In the genomic region with DNA sequence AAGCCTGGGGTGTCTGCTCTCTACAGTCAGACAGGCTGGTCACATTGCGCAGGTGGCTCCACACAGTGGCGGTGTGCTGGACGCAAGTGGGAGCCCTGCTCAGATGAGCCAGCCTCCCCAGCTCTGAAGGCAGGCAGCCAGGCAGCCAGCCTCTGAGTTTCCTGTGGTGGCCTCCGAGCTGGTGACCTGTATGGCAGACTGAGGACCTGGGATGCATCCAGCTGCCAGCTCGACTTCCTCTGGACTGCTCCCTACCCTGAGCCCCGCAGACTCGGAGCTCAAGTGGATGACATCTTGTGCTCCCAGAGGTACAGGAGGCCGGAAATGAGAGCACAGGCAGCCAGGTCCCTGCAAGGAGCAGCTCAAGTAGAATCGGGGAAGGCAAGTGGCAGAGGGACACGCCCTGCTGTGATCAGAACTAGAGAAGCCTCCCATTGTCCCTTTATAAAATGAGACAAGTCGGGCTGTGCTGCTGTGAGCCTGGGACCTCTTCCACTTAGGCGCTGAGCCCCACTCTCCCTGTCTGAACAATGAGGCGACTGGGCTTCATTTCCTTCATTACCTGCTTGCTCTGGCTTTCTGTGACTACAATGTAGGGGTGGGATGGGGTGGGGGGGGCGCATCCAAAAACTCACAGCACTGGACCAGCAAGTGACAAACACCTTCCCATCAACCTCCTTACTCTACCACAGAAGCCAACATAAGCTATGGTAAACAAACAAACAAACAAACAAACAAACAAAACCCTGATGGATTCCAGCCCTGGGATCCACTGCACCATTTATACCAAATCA, we compare ENCODE assay signal across 9 mouse cellular contexts. TPM values are rescaled to one million over a fixed set of nuclear protein-coding genes. Genes with fewer than 3 reads are reported as not detected.
A peak's percentile ranks its signal among the peaks of the same experiment; 100 is the strongest.
DNase-seq lines count a peak whose midpoint lies in the region; ATAC-seq and TF ChIP-seq lines count a peak whose summit lies in the region.
"Had no signal": no experiment of that assay in that cellular context is flagged by ENCODE, and none has a peak within 500 bp of the region (broad histone marks: within the 10 kb centered on the region; RNA-seq: fewer than 3 reads in every experiment).

No protein-coding gene starts in this region.

- H3K4me1 ChIP-seq in forebrain, embryonic 12.5 days: peaks cover 35% of the 10 kb centered on the region
- peaks cover 18% of the 10 kb centered on the region for H3K4me1 ChIP-seq in forebrain, embryonic 16.5 days (replicated peaks; ENCODE audit: control insufficient read depth, insufficient read depth, low read length)
- H3K4me1 ChIP-seq in kidney, adult 2 months (ENCODE audit: control insufficient read depth, insufficient read depth, low read length): no peaks in the 10 kb centered on the region
- peaks cover 89% of the 10 kb centered on the region for H3K4me1 ChIP-seq in megakaryocyte, embryonic 14.5 days

- H3K27me3 ChIP-seq in forebrain, embryonic 12.5 days: 0 out of 2 replicates have a peak, but pooled peaks cover 4% of the 10 kb centered on the region
- H3K27me3 ChIP-seq in forebrain, embryonic 16.5 days (replicated peaks; ENCODE audit: control insufficient read depth, insufficient read depth, low read length): no peaks in the 10 kb centered on the region
- no peaks in the 10 kb centered on the region for H3K27me3 ChIP-seq in kidney, adult 2 months (replicated peaks; ENCODE audit: control insufficient read depth, insufficient read depth, low read length)
- H3K27me3 ChIP-seq in megakaryocyte, embryonic 14.5 days (replicated peaks): no peaks in the 10 kb centered on the region

- no peak overlapping the region for H3K4me3 ChIP-seq in forebrain, embryonic 12.5 days (replicated peaks)
- H3K4me3 ChIP-seq in forebrain, embryonic 16.5 days (replicated peaks; ENCODE audit: low read length): no peak overlapping the region
- H3K4me3 ChIP-seq in kidney, adult 2 months (ENCODE audit: insufficient read depth, low read depth, low read length): no peak overlapping the region
- H3K4me3 ChIP-seq in megakaryocyte, embryonic 14.5 days (replicated peaks): peak overlapping the region; percentile 87
- H3K4me3 ChIP-seq: erythroblast, embryonic 14.5 days had no signal

- no peak for TF ChIP-seq POLR2A in kidney, adult 2 months (IDR thresholded peaks at IDR 0.05; ENCODE audit: low read depth, low read length)

- no peak overlapping the region for H3K27ac ChIP-seq in forebrain, embryonic 12.5 days
- H3K27ac ChIP-seq in forebrain, embryonic 16.5 days (ENCODE audit: low read length): no peak overlapping the region
- H3K27ac ChIP-seq in kidney, adult 2 months (ENCODE audit: insufficient read depth, low read depth, low read length): no peak overlapping the region

- H3K9me3 ChIP-seq in forebrain, embryonic 12.5 days: no peaks in the 10 kb centered on the region
- no peaks in the 10 kb centered on the region for H3K9me3 ChIP-seq in forebrain, embryonic 16.5 days (ENCODE audit: control insufficient read depth, low read length)
- no peaks in the 10 kb centered on the region for H3K9me3 ChIP-seq in megakaryocyte, embryonic 14.5 days

- no peak overlapping the region for H3K4me2 ChIP-seq in forebrain, embryonic 12.5 days
- H3K4me2 ChIP-seq in forebrain, embryonic 16.5 days (ENCODE audit: low read length): no peak overlapping the region

- TF ChIP-seq CTCF in kidney, adult 2 months (conservative IDR thresholded peaks at IDR 0.05; ENCODE audit: insufficient read depth, insufficient read length, low read depth, low read length): no peak

- no peak overlapping the region for H3K9ac ChIP-seq in forebrain, embryonic 12.5 days
- no peak overlapping the region; the same call in 1 of the 2 replicates for H3K9ac ChIP-seq in forebrain, embryonic 16.5 days (replicated peaks; ENCODE audit: low read depth, low read length)

- DNase-seq in T-cell, adult 2 months (ENCODE audit: low spot score): peak; percentile 19
- DNase-seq in kidney, adult 2 months: peak; percentile 72
- DNase-seq in gastrocnemius, adult 18-20 months (ENCODE audit: low spot score): no peak
- DNase-seq in layer of hippocampus, postnatal 14 days (ENCODE audit: low spot score in 2 of 2): no peak

- 0 out of 2 replicates have a peak, but pooled peaks have one; percentile 13 for ATAC-seq in forebrain, embryonic 12.5 days (ENCODE audit: low FRiP score)
- no peak for ATAC-seq in forebrain, embryonic 16.5 days
- ATAC-seq in granulocyte monocyte progenitor cell, adult 5-6 weeks (replicated peaks; ENCODE audit: poor library complexity, severe bottlenecking): peak; percentile 40

- WGBS in forebrain, embryonic 12.5 days: 38% methylated on average over 14 of the region's 14 CpGs
- WGBS in forebrain, embryonic 16.5 days: 34% methylated on average over 14 of the region's 14 CpGs
- WGBS in kidney, adult 2 months: 46% methylated on average over 14 of the region's 14 CpGs

- H3K36me3 ChIP-seq in forebrain, embryonic 12.5 days (replicated peaks): no peaks in the 10 kb centered on the region
- H3K36me3 ChIP-seq in forebrain, embryonic 16.5 days (ENCODE audit: control insufficient read depth, insufficient read depth): no peaks in the 10 kb centered on the region
- no peaks in the 10 kb centered on the region for H3K36me3 ChIP-seq in kidney, adult 2 months (ENCODE audit: control insufficient read depth, insufficient read depth, low read length)
- H3K36me3 ChIP-seq in megakaryocyte, embryonic 14.5 days (replicated peaks; ENCODE audit: low read length): peaks cover 54% of the 10 kb centered on the region

RNA-seq across cellular contexts. Expression of gene Prdm11, which starts 16.5 kb away (rescaled TPM):
- polyA plus RNA-seq in forebrain, embryonic 12.5 days (2016; fragmentation: Nextera tagmentation; extraction: Ambion mirVana): 1.7 and 2.1 TPM in 2 replicates
- polyA plus RNA-seq in forebrain, embryonic 16.5 days (2015; fragmentation: Nextera tagmentation; extraction: Ambion mirVana): 1.7 and 2.4 TPM in 2 replicates
- 12.2 and 13.3 TPM in 2 replicates for total RNA-seq in granulocyte monocyte progenitor cell, adult 5-6 weeks (2014; fragmentation: Nextera tagmentation)
- total RNA-seq in granulocyte monocyte progenitor cell, adult 5-6 weeks (2017): 3.3 and 6.1 TPM in 2 replicates
- polyA plus RNA-seq in kidney, adult 2 months (2012; rRNA removed): 3.6 and 4.4 TPM in 2 replicates
- polyA plus RNA-seq in megakaryocyte, embryonic 14.5 days (2012; ENCODE audit: insufficient read depth, low replicate concordance): 17.7 and 18.2 TPM in 2 replicates
- under 1 TPM; 0.39 to 0.90 TPM for total RNA-seq in gastrocnemius, adult 18-20 months (2021)
- total RNA-seq in layer of hippocampus, postnatal 14 days (2021): 10 to 100 TPM; 24.7 to 29.7 TPM

Comparison
In these comparisons a context has a peak if more than half of its experiments do, and no peak if none do; other contexts are left out.
1. DNase-seq: peak in T-cell, adult 2 months (single experiment) and kidney, adult 2 months (single experiment); none in gastrocnemius, adult 18-20 months (single experiment) and layer of hippocampus, postnatal 14 days (0 of 2).